Mouse (Mus musculus) B cell, adult (primary cell): ENCODE results near the gene Dmac1. TPM values are rescaled to one million over a fixed set of nuclear protein-coding genes. Genes with fewer than 3 reads are reported as not detected.

ENCODE experiments used
- total RNA-seq: library from RNA; stranded (reverse); gene quantifications from 4 replicates; pipeline ENCODE4 v1.2.4, GENCODE M21; 2023; ENCODE audit not compliant: inconsistent age

The Dmac1 gene
- 43.1 to 47.7 TPM (median 45.3 TPM) in 4 replicates for total RNA-seq

GRCm38 (mm10) chr4:75278197-75279175 is at the start of gene Dmac1:
Gene Dmac1, minus strand, starts transcription at chr4:75278305.

